Mouse (Mus musculus) bone marrow, adult 2 months (tissue): Measurements from ENCODE around the gene Osbp2. TPM values are rescaled to one million over a fixed set of nuclear protein-coding genes. Genes with fewer than 3 reads are reported as not detected.
A peak's percentile ranks its signal among the peaks of the same experiment; 100 is the strongest.

Experiments used
- H3K27ac ChIP-seq: fragments of 200-500 bp; 2 replicates; pipeline ENCODE4 v1.5.1; 2012; ENCODE audit warnings: low read depth, mild to moderate bottlenecking, control low read depth, inconsistent platforms, low read length; ENCODE audit not compliant: control insufficient read depth, poor library complexity, insufficient read depth
- H3K4me1 ChIP-seq: fragments of 200-500 bp; 2 replicates; pipeline ENCODE4 v1.6.1; 2011; ENCODE audit warnings: low read length; ENCODE audit not compliant: control insufficient read depth, insufficient read depth
- H3K4me3 ChIP-seq: fragments of 200-500 bp; replicated peaks from 2 replicates; pipeline ENCODE3; 2011; ENCODE audit warnings: mild to moderate bottlenecking, low read depth, low read length, control low read depth; ENCODE audit not compliant: control insufficient read depth
- CTCF ChIP-seq: fragments of 200-500 bp; IDR thresholded peaks from 2 replicates; pipeline ENCODE4 v1.5.1; 2011; ENCODE audit warnings: low read length, control low read depth; ENCODE audit not compliant: control insufficient read depth, insufficient read depth
- POLR2A ChIP-seq: fragments of 200-500 bp; IDR thresholded peaks from 2 replicates; pipeline ENCODE4 v1.6.1; 2011; ENCODE audit warnings: low read depth, mild to moderate bottlenecking, control low read depth, low read length, borderline replicate concordance; ENCODE audit not compliant: control insufficient read depth
- WGBS: fragments of 180-500 bp; shearing (Covaris S2); methylation state at CpG from one replicate; pipeline ENCODE4 v1.1.7; 2018; 5-methylcytosine and 5-hydroxymethylcytosine counted together
- polyA plus RNA-seq: library from polyadenylated mRNA; stranded (reverse); fragments of >200 nt; gene quantifications from 2 replicates; pipeline ENCODE4 v1.2.4, GENCODE M21; 2011; ENCODE audit warnings: low replicate concordance; ENCODE audit not compliant: missing spikeins, insufficient read depth, insufficient read length

Gene Osbp2
- polyA plus RNA-seq, 1 experiment = not detected

- Histone ChIP-seq H3K27ac (no peak overlapping the region), H3K4me1 (no peaks in the 10 kb centered on the region), H3K4me3 (no peak overlapping the region)
- WGBS = 79% methylated on average over 6 of the region's 6 CpGs
- TF ChIP-seq CTCF (no peak), POLR2A (no peak)
Observed at GRCm38 (mm10) chr11:3797631-3798215, 66.0 kb downstream of the Osbp2 start.

GRCm38 (mm10) chr11:3790736-3791135 lies 73.0 kb downstream of the Osbp2 start:
- Histone ChIP-seq H3K4me3 (no peak overlapping the region), H3K4me1 (no peaks in the 10 kb centered on the region), H3K27ac (no peak overlapping the region)
- TF ChIP-seq POLR2A = no peak

GRCm38 (mm10) chr11:3789919-3790318 lies 73.8 kb downstream of the Osbp2 start:
- Histone ChIP-seq H3K4me3 (no peak overlapping the region), H3K27ac (no peak overlapping the region), H3K4me1 (no peaks in the 10 kb centered on the region)
- TF ChIP-seq POLR2A (no peak), CTCF (no peak)
- WGBS = 68% methylated on average over 3 of the region's 3 CpGs

GRCm38 (mm10) chr11:3786564-3786963 lies 77.1 kb downstream of the Osbp2 start:
- peak; percentile 76 for TF ChIP-seq CTCF
- TF ChIP-seq POLR2A = no peak
- 31% methylated on average over 6 of the region's 6 CpGs for WGBS
- H3K4me1 ChIP-seq = no peaks in the 10 kb centered on the region
- no peak overlapping the region for H3K4me3 ChIP-seq
- H3K27ac ChIP-seq = no peak overlapping the region

- Histone ChIP-seq H3K27ac (no peak overlapping the region), H3K4me1 (no peaks in the 10 kb centered on the region; the same call in 1 of the 2 replicates), H3K4me3 (no peak overlapping the region)
- TF ChIP-seq CTCF (no peak), POLR2A (no peak)
- 41% methylated on average over 4 of the region's 4 CpGs for WGBS
Observed at GRCm38 (mm10) chr11:3775263-3775644, 88.4 kb downstream of the Osbp2 start.

- no peak for TF ChIP-seq CTCF
- Histone ChIP-seq H3K4me3 (no peak overlapping the region), H3K27ac (no peak overlapping the region), H3K4me1 (no peaks in the 10 kb centered on the region; the same call in 1 of the 2 replicates)
- 2% methylated on average over 56 of the region's 56 CpGs for WGBS
Observed at GRCm38 (mm10) chr11:3774463-3775262, 89.0 kb downstream of the Osbp2 start.

- no peak for TF ChIP-seq CTCF
- TF ChIP-seq POLR2A = no peak
- no peaks in the 10 kb centered on the region; the same call in 1 of the 2 replicates for H3K4me1 ChIP-seq
- 19% methylated on average over 6 of the region's 6 CpGs for WGBS
- H3K4me3 ChIP-seq = no peak overlapping the region
- H3K27ac ChIP-seq = no peak overlapping the region
Observed at GRCm38 (mm10) chr11:3773782-3774462, 89.8 kb downstream of the Osbp2 start.

- Histone ChIP-seq H3K4me1 (no peaks in the 10 kb centered on the region; the same call in 1 of the 2 replicates), H3K4me3 (no peak overlapping the region), H3K27ac (no peak overlapping the region)
- 69% methylated on average over 8 of the region's 8 CpGs for WGBS
- TF ChIP-seq POLR2A (no peak), CTCF (no peak)
Observed at GRCm38 (mm10) chr11:3773136-3773535, 90.6 kb downstream of the Osbp2 start.

GRCm38 (mm10) chr11:3771348-3771747 lies 92.4 kb downstream of the Osbp2 start:
- TF ChIP-seq POLR2A = no peak
- peak; percentile 44; the same call in 1 of the 2 replicates for TF ChIP-seq CTCF
- WGBS = 46% methylated on average over 6 of the region's 6 CpGs
- Histone ChIP-seq H3K4me3 (no peak overlapping the region), H3K4me1 (no peaks in the 10 kb centered on the region; the same call in 1 of the 2 replicates), H3K27ac (no peak overlapping the region)
